Mouse (Mus musculus) frontal cortex, adult (tissue): ENCODE data around the gene Ttyh3.

Experiments
- ATAC-seq: cut with Nextera tagmentation; 2 replicates; pipeline ENCODE4 v1.9.2; 2017; ENCODE audit warnings: mild to moderate bottlenecking, moderate library complexity, mixed read lengths; ENCODE audit not compliant: low TSS enrichment

The Ttyh3 gene

GRCm38 (mm10) chr5:140652587-140652986 lies 3.8 kb upstream of the Ttyh3 start:
- ATAC-seq: no peak

- ATAC-seq: no peak
Observed at GRCm38 (mm10) chr5:140651231-140651630, 2.4 kb upstream of the Ttyh3 start.

GRCm38 (mm10) chr5:140649881-140650414 lies 1.1 kb upstream of the Ttyh3 start:
- no peak for ATAC-seq

DNA sequence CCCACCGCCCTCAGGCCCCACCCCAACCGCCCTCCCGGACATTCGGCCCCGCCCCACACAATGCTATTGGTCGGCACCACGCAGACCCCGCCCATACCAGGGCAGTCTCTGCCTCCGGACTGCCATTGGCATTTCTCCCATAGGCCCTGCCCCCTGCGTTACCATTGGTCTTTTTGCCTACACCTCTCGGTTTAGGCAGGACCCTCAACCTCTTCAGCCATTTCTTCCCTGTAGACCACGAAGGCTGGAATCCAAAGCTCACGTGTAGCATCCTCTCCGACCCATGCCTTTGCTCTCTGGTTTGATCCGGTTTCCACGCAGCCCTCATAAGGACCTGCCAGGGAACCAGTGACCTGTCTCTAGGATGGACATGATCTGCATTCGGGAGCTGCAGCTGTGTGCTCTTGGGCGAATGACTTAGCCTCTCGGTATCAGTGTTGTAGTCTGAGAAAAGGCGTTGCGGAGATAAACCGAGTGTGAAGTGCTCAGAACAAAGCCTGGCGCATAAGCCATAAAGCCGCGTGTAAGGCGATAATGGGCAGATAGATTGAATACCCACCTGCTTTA lies 353 bp upstream of the Ttyh3 start:
- peak; percentile 59 for ATAC-seq

- ATAC-seq: no peak
Observed at GRCm38 (mm10) chr5:140647821-140648518, 861 bp downstream of the Ttyh3 start.

- peak; percentile 50 for ATAC-seq
Observed at GRCm38 (mm10) chr5:140647031-140647760, 1.6 kb downstream of the Ttyh3 start.

- ATAC-seq: no peak
Observed at GRCm38 (mm10) chr5:140646171-140646570, 2.7 kb downstream of the Ttyh3 start.

GRCm38 (mm10) chr5:140645454-140645853 lies 3.4 kb downstream of the Ttyh3 start:
- ATAC-seq: no peak

DNA sequence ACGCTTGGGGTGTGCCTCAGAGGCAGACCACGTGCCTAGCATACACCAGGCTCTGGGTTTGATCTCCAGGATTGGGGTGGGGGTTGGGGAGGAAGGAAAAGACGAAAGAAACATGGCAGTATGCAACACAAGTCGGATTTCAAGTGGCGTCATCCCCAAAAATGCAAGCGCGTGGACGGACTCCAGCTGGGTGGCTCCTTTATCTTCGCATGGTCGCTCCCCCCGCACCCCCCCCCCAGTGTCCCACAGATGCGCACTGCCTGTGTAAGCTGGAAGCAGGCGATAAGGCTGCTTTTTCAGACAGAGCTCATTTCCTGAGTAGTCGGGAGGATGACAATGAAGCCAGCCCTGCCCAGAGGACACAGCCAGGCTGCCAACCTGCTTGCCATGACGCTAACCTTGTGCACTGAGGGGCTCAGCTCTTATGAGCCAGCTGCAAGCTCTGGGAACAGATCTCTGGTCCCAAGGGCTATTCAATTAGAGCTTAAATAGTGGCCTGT lies 4.1 kb downstream of the Ttyh3 start:
- no peak for ATAC-seq

DNA sequence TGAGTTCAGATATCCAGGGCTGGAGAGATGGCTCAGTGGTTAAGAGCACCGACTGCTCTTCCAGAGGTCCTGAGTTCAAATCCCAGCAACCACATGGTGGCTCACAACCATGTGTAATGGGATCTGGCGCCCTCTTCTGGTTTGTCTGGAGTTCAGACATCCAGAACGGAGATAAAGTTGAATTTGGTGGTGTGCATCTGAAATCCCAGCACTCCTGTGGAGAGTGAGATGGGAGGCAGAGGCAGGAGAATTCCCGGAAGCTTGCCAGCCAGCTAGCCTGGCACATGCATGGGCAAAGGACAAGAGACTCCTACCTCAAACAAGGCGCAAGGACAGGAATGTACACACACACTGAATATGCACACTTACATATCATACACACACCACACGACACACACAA lies 4.6 kb downstream of the Ttyh3 start:
- ATAC-seq: no peak

GRCm38 (mm10) chr5:140642076-140642475 lies 6.8 kb downstream of the Ttyh3 start:
- no peak for ATAC-seq

- ATAC-seq: no peak
Observed at GRCm38 (mm10) chr5:140641254-140641928, 7.4 kb downstream of the Ttyh3 start.

GRCm38 (mm10) chr5:140640812-140641211 lies 8.0 kb downstream of the Ttyh3 start:
- no peak for ATAC-seq

- ATAC-seq: peak; percentile 8; the same call in 1 of the 2 replicates
Observed at GRCm38 (mm10) chr5:140639871-140640270, 9.0 kb downstream of the Ttyh3 start.

DNA sequence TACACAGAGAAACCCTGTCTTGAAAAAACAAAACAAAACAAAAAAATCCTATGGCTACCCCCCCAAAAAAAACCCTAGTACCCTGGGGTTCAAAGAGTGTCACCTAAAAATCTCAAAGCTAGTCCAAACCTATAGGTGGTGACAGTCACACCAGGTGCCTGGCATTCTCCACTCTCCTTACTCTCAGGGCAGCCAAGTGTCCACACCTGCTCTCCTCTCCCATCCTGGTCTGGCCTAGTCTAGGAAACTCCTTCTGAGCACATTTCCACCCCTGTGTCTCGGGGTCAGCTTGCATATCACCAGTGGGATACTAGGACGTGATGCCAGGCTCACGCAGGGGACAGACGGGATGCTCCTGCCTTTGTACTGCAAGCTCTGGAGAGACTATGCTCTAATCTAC lies 9.5 kb downstream of the Ttyh3 start:
- ATAC-seq: no peak

DNA sequence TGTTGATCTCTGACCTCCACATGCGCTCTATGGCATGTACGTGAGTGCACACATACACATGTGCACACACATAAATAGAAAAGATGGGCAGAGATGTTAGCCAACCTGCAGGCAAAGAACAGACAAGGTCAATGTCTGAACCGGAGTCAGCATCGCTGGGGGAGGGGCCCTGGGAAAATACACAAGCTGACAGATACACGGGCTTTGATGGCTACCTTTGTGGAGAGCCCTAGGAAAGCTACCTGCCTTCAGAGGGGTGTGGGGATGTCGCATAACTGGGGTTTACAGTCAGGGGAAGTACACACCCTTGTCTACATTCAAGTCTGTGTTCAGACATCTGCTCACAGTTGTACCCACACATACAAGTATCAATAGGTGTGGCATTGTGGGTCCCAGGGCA lies 10.3 kb downstream of the Ttyh3 start:
- ATAC-seq: no peak

GRCm38 (mm10) chr5:140637989-140638388 lies 10.8 kb downstream of the Ttyh3 start:
- no peak for ATAC-seq

DNA sequence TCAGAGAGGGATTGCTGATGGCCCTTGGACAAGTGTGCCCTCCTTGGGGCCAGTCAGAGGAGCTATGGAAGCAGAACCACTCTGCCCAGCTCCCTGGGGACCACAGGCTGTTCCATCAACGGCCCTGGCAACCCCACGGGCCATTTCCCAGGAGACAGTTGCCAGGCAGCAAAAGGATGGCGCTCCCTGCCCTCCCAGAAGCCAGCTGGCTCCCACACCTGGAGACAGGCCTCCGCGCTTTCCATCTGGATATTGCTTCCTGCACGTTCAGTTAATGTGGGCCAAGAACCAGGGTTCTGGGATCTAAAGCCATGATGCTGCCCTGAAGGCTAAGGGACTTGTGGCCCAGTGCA lies 11.8 kb downstream of the Ttyh3 start:
- no peak for ATAC-seq

DNA sequence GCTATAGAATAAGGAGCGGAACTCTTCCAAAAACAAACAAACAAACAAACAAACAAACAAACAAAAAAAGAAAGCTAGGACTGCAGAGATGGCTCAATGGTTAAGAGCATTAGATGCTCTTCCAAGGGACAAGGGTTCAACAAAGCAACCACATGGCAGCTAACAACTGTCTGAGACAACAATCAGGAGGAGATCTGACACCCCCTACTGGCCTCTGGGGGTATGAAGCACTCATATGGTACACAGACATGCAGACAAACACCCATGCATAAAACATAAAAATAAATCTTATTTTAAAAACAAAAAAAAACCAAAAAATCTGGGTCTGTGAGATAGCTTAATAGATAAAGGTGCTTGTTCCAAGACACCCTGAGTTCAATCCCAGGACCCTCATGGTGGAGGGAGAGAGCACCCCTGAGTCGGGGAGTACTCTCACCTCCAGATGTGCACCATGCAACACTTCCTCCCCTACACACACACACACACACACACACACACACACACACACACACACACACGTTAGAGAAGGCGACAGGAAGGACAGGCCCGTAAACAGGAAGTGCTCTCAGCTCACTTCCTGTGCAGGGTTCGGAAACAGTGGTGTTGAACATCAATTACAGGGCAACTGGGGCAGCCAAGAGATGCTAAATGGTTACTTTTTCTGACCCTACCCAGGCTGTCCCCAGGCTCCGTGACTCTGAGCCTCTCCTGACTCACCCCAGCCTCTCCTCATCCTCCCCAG lies 12.3 kb downstream of the Ttyh3 start:
- no peak for ATAC-seq

GRCm38 (mm10) chr5:140634798-140635722 lies 13.8 kb downstream of the Ttyh3 start:
- ATAC-seq: peak; percentile 34; the same call in 1 of the 2 replicates
